Mouse (Mus musculus): ENCODE measurements around the gene Tigit.

Tigit gene

DNA sequence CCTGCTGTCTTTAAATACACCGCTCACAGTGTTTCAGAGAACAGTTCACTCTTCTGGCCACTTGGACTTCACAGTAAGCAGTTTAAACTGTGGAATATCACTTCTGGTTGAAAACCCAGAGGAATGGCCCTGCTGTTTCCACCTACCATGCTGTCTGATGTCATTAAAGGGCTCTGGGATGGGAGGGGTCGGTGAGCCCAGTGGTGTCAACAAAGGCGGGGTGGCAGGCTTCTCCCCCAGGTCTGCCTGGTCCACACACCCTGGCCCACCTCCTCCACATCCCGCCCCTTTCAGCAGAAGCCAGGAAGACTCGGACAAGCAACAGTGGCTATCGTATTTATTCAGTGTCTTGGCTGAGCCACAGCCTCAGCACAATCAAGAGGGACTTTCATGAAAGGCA lies 44.7 kb downstream of the Tigit start:
- DNase-seq (ENCODE audit: low spot score in 2 of 2) = no peak

DNA sequence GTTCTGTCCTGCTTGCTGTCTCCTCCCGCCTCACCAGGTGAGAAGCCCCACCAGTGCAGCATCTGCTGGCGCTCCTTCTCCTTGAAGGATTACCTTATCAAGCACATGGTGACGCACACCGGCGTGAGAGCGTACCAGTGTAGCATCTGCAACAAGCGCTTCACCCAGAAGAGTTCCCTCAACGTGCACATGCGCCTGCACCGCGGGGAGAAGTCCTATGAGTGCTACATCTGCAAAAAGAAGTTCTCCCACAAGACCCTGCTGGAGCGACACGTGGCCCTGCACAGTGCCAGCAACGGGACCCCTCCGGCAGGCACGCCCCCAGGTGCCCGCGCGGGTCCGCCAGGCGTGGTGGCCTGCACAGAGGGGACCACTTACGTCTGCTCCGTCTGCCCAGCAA lies 45.7 kb downstream of the Tigit start:
- no peak for DNase-seq (ENCODE audit: low spot score in 2 of 2)

DNA sequence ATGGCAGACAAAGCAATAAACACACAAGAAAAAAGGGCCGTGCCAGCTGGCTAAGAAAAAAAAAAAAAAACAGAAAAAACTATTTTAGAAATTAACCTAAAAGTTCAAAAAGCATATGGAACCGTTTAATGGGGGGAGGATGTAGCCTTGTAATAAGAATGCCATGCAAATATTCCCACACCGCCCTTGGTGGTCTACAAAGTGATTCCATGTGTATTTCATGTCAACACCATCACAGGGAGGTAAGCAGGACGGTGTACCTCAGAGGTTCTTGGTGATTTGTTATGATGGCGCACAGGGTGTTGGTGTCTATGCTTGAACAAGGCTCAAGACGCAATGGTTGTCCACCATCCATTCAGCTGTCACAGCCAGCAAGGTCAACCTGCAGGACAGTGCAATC lies 46.6 kb downstream of the Tigit start:
- DNase-seq (ENCODE audit: low spot score in 2 of 2) = no peak

DNA sequence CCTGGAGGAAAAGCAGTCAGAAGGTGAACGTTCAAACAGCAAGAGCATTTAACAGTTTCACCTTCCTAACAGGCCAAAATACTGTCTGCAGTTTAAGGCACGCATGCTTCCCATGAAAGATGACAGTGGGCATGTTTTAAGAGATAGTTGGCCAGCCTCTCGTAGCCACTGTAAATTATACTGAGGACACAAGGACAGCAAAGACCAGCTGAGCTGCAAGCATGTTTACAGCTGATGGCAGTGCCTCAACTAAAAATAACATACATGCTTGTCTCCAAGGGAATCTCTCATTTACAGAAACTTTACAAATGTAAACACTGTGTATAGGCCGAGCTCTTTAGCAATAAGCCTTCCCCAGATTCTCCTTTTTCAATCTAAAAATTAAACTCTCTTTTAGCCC lies 47.6 kb downstream of the Tigit start:
- DNase-seq (ENCODE audit: low spot score in 2 of 2) = no peak

DNA sequence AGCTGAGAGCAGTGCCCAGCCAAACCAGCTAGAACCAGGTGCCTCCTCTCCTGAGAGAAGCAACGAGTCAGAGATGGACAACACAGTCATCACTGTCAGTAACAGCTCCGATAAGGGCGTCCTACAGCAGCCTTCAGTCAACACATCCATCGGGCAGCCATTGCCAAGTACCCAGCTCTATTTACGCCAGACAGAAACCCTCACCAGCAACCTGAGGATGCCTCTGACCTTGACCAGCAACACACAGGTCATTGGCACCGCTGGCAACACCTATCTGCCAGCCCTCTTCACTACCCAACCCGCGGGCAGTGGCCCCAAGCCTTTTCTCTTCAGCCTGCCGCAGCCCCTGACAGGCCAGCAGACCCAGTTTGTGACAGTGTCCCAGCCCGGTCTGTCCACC lies 53.6 kb downstream of the Tigit start:
- no peak for DNase-seq (ENCODE audit: low spot score in 2 of 2)

DNA sequence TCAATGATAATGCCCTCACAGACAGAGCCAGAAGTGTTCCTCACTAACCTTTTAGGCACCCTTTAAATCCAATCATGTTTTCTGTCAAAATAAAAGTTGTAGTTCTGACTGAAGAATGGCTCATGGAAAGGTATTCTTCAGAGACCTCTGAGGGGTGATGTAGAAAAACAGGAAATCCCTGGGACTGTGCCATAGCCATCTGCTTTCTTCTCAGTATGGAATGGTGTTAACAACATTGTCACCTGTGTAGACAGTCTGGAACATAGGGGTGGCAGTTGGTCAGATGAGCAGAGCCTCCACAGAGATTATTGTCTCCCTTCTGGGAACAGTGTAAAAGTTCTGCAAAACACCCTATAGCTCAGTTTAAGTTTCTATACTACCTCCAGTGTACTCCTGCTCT lies 55.9 kb downstream of the Tigit start:
- DNase-seq (ENCODE audit: low spot score in 2 of 2) = no peak

DNA sequence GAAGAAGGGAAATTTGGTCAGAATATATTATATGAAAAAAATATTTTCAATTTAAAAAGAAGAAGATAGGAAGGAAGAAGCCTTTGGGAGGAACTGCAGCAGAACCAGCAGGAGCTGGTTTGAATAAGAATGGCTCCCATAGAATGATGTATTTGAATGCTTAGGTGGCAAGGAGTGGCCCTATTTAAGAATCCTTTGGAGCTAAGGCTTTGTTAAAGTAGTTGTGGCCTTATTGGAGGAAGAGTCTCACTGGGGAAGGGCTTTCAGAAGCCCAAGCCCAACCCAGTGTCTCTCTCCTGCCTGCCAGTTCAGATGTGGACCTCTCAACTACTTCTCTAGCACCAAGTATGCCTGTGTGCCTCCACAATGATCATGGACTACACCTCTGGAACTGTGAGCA lies 56.9 kb downstream of the Tigit start:
- no peak for DNase-seq (ENCODE audit: low spot score in 2 of 2)

DNA sequence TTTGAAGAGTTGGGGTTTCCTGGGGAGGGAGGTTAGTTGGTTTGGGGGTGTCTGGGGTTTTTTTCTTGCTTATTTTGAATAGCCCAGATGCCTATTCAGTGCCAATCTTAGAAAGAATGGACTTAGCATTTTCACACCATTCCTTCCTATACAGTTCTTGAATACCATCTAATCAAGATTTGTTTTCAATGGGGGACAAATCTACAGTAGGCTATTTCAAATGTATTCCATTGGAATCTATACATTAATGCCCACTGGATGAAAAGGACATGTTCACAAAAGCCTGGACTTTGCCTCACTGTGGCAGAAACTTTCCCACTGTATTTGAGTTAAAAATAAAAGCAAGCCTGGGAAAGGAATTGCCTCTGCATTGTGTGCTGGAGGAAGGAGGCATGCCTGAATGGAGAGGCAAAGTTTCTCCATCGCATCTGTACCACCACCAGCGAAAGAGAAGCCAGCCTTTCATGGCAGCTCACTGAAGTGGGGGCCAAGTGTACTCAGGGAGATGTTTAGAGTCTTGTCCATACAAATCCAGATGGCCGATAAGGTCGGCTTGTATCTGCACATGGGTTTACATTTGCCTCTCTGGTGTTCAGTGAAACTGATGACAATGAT lies 59.4 kb downstream of the Tigit start:
- no peak for DNase-seq (ENCODE audit: low spot score in 2 of 2)

DNA sequence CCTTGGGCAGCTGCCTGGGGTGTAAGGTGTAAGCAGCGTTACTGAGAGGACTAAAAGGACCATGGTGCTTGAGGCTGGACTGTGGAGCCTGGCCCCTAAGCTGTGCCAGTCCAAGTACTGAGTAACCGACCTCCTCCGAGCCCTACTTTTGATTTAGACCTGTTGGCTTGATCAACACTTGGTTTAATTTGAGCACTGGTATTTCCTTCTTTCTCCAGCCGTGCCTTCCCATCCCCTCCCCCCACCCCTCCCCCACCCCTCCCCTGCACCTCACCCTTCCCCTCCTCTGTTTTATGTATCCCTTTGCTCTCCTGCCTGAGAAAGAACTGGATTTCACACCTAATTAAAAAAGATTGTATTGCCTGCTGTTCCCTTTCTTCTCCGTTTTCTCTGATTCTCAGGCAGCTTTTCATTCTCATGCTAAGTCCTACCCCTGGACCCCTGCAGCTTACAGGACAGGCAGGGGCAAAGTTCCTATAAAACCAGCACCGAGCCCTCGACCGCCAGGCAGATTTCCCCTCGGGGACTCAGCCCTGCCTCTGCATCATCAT lies 60.3 kb downstream of the Tigit start:
- DNase-seq (ENCODE audit: low spot score in 2 of 2) = no peak

DNA sequence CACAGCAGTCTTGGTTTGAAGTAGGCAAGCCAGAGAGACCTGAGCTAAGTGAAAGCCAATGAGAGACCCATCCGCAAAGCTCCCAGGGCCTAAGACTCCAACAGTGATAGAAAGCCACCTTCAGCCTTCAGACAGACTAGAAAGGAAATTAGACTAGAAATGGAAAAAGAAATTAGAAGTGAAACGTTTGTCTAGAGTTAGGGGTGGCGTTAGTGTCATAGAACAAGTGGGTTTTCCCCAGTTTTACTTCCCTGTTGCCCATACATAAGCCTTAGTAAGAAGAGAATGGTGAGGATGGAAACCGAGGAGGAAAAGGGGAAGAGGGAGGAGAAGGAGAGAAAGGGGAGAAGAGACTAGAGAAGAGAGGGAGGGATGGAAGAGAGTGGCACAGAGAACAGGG lies 61.4 kb downstream of the Tigit start:
- DNase-seq (ENCODE audit: low spot score in 2 of 2) = no peak

DNA sequence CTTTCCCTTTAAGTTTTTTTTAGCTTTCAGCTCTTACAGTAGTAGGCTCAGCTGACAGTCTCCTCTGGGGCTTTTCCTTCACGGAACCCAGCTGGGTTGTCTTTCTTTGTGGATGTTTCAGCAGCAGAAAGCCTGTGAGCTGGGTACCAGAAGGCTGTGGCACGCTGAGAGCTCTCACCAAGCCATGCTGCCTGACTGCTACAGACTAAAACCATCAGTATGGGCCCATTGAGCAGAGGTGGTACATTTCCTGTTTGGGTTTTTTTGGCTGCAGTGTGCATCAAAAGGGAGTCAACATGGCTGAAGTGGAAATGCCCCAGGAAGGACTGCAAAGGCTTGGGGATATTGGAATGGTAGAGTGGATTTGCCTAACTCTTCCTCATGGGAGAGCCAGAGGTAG lies 64.2 kb downstream of the Tigit start:
- DNase-seq (ENCODE audit: low spot score in 2 of 2) = no peak
